Mouse (Mus musculus) megakaryocyte, embryonic 14.5 days (primary cell): ENCODE results near the gene Grik3.

ENCODE experiments used
- FLI1 ChIP-seq: IDR thresholded peaks from 2 replicates; pipeline ENCODE4 v1.6.1; 2012; ENCODE audit warnings: low read length, inconsistent platforms, mixed read lengths
- GATA1 ChIP-seq: IDR thresholded peaks from 3 replicates; pipeline ENCODE4 v1.6.1; 2012; ENCODE audit warnings: mixed read lengths, low read length, inconsistent platforms, borderline replicate concordance

- TF ChIP-seq GATA1 (no peak), FLI1 (no peak)
Observed at GRCm38 (mm10) chr4:125522931-125523330, 32.4 kb downstream of the Grik3 start.
